Mouse (Mus musculus) erythroblast, embryonic 14.5 days (primary cell): ENCODE measurements around the gene Plin1.

Experiments
- GATA1 ChIP-seq: IDR thresholded peaks from 2 replicates; pipeline ENCODE4 v1.6.1; 2012; ENCODE audit warnings: low read length, inconsistent platforms, mixed read lengths
- TAL1 ChIP-seq: IDR thresholded peaks from 3 replicates; pipeline ENCODE4 v1.6.1; 2012; ENCODE audit warnings: low read length, inconsistent platforms, mixed read lengths

- TF ChIP-seq GATA1 (no peak), TAL1 (no peak)
Observed at GRCm38 (mm10) chr7:79710130-79710607, 22.5 kb downstream of the Plin1 start.
